Mouse (Mus musculus) left cerebral cortex, adult 8-10 months (tissue): Measurements from ENCODE around the gene Gprin1. TPM values are rescaled to one million over a fixed set of nuclear protein-coding genes. Genes with fewer than 3 reads are reported as not detected.

Experiments
- DNase-seq, 2 experiments: peaks; one replicate each; pipeline ENCODE4 v3.0.0; 2022; ENCODE audit warnings: low spot score in 2 of 2
- total RNA-seq, 4 experiments: library from RNA; stranded (reverse); gene quantifications; 2 replicates each; pipeline ENCODE4 v1.2.4; 2022

The Gprin1 gene
- total RNA-seq, 4 experiments from 2014 or later: 99.2 to 121 (median 105) TPM

- DNase-seq: peak; percentile 54 to 96
These were observed 10.6 kb upstream of the Gprin1 start for GRCm38 (mm10) chr13:54760164-54760795.

- DNase-seq: no peak
These were observed 9.8 kb upstream of the Gprin1 start for GRCm38 (mm10) chr13:54759496-54759895.

DNA sequence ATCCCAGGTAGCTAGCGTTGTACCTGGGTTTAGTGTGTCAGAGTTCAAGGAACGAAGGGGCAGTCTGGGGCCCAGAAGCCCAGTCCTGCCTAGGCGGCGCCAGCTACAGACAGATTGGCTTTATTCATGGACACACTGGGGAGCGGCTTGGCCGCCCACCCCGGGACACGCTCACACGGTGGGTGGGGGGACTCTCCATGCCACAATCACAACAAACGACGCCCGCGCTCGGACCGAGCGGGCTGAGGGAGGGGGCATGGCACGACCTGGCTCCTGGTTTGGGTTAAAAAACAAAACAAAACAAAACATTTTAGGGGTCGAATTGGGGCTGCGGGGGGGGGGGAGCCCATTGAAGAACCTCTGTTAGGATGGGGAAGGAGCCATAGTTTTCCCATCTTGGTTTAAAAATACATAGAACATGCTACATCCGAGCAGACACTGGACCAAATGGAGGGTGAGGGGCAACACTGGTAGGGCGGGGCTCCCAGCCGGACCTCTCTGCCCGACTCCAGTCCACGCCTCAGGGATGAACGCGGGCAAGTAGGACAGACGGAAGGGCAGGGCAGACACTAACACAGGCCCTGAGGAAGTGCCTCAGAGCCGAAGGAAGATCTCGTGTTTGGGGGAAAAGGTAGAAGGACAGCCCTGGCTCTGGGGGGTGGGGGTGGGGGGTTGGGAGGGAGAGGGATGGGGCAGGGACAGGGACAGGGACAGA lies 9.2 kb upstream of the Gprin1 start:
- DNase-seq: peak in 1 of 2 experiments; percentile 7

DNA sequence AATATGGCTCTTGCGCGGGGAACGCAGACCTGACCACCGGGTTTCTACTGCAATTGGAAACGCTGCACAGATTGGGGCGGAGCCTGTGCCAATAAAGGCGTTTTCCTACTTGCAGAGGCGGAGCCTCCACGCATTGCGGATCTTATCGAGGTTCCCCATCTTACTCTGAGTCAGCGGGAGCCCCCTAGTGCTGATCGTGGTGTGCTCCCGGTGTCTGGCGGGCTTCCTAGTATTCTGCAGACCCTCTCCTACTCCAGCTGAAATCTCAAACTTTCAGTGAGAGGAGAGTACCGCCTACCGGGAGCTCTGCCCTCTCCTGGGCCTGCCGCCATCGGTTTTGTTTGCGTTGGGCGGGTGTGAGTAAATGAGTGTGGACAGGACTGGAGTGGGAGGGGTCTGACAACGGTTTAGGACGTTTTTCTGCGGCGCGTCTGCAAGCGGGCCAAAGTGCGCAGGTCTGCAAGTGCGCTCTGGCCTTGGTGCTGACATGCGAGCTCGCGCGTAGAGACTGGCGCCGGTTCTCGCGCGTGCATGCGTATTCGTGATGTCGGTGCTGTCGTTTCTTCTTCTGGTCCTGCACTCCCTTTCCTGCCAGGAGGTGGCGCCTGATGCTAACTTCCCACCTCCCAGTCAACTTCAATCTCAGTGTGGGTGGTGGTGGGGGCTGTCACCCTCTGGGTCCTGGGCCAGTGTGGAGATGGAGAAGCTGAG lies 8.5 kb upstream of the Gprin1 start:
- DNase-seq: peak; percentile 77 to 91

DNA sequence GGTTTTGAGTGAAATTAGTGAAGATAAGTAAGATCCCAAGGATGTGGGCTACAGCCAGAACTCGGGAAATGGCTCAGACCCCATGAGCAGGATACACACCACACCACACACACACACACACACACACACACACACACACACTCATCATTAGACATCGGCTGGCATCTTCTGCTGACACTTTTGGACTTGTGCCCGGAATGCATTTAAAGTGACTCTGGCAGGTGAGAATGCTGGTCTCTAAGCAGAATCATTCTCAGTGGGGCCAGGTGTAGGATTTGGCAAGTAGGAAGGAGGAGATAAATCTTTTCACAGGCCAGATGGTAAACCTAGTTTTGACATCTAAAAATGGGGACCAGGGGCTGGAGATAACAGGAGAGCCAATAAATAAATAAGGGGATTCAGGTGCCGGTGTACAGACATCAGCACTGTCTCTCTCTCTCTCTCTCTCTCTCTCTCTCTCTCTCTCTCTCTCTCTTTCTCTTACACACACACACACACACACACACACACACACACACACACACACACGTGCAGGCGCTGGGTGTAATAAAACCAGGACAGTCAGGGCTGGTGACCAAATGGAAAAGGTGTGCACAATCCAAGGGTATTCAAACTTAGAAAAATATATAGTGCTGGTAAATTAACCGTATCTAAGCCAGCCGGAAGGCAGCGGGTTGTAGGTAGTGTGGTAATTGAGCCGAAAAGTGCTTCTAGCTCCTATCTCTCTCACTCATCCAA lies 7.6 kb upstream of the Gprin1 start:
- peak; percentile 19 to 62 for DNase-seq

DNA sequence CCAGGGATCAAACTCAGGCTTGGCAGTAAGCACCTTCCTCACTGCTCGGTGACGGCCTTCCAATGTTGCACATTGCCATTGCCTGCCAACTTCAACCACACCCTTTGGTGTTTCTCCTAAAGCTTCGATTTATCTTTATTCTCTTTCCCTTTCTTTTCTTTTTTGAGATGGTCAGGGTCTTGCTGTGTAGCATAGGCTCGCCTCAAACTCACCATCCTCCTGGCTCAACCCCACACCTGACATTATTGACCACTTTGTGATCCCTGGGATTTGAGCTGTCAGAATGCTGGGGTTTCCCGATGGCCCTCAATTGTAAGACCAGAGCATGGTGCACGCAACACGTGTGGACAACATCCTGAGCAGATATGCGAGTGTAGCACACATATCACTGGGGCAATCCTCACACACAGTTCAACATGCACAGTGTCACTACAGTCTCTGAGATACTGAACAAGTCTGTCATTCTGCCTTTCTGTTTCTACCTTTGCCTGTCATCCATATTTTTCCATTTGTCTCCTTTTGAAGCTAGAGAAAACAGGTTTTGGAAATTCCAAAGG lies 6.6 kb upstream of the Gprin1 start:
- DNase-seq: no peak

GRCm38 (mm10) chr13:54755201-54755830 lies 5.6 kb upstream of the Gprin1 start:
- peak in 1 of 2 experiments; percentile 24 for DNase-seq

- peak in 1 of 2 experiments; percentile 9 for DNase-seq
These were observed 4.8 kb upstream of the Gprin1 start for GRCm38 (mm10) chr13:54754169-54755080.

DNA sequence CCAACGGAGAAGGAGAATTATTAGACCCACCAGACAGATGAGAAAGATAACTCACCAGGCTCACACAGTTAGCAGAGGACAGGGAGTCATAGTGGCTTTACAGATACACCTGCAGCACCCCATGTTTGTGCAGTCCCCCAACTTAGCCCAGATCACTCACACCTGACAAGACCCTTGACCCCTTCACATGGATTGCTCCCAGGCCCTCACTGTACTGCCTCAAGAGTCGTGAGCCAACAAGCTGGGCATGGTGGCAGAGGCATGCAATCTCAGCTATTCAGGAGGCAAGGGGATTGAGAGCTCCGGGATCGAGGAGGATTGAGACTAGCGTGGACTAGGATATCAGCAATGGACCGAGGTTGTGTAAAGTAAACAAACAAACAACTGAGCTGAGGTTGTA lies 4.1 kb upstream of the Gprin1 start:
- DNase-seq: no peak

GRCm38 (mm10) chr13:54752656-54753055 lies 3.0 kb upstream of the Gprin1 start:
- DNase-seq: peak; percentile 53 to 95

DNA sequence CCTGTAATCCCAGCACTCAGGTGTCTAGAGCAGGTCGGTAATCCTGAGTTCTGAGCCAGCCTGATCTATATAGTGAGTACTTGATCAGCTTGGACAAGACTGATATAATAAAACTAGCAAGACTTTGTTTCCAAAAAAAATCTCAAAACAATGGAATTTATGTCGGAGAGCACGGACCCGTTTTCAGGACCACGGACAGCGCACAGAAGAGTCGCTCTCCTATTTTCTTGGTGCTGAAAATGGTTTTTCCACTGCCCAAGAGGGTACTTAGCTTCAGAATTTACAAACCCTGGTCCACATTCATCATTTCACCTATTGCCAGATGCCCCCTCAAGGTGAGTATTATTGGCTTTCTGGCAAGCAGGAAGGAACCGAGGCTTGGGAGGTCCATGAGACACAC lies 1.0 kb upstream of the Gprin1 start:
- no peak for DNase-seq

GRCm38 (mm10) chr13:54749061-54749863 lies 412 bp downstream of the Gprin1 start:
- no peak for DNase-seq

- no peak for DNase-seq
These were observed 983 bp downstream of the Gprin1 start for GRCm38 (mm10) chr13:54748721-54749060.

GRCm38 (mm10) chr13:54748190-54748589 lies 1.5 kb downstream of the Gprin1 start:
- DNase-seq: no peak

DNA sequence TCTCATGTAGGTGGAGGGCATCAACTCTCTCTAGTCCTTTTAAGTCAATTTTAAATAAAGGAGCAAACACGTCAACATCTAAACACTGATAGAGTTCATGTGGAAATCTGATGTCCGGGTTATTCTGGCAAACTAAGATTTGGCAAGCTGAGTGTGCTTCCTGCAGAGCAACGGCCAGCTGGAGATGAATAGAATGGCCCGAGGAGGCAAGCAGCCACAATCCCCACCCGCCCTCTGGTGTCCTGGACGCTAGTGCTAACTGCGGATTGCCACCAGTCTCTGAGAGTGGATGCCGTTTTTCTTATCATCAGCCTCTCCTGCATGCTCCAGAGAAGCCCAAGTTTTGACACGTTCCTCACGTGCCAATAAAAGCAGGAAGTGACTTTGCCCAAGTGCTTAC lies 2.8 kb downstream of the Gprin1 start:
- no peak for DNase-seq

DNA sequence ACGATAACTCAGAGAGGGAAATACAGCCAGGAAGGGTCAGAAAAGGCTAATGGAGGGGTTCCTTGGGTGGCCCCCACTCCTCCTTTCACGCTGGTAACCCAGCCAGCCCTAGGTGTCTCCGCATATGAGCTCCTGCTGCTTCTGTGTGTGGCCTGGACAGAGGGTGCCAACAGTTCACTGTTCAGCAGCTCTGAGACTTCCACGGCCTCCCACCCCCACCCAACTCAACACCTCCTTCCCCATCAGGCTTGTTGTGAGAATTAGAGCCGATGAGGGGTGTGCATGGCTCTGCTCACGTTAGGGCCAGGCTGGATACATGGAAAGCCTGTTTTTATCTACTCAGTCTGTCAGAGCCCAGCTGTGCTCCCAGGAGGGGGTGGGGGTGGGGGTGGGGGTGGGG lies 3.6 kb downstream of the Gprin1 start:
- DNase-seq: no peak

DNA sequence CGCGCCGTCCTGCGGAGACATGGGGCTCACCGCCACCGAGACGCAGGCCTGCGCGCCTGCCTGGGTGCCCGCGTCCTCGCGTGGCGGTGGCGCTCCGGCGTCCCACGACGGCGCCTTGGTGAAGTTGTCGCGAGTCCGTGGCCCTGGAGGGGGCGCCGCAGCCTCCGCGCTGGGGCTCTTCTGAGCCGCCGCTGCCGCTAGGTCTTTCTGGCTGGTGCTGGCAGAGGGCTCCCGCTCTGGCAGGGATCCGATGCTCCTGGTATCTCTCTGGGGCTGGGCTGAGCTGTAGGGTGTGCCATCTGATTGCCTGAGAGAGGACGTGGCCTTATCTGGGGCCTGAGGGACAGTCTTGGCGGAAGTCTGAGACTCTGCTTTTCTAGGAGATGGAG lies 11.5 kb downstream of the Gprin1 start:
- peak in 1 of 2 experiments; percentile 21 for DNase-seq

- DNase-seq: no peak
These were observed 12.0 kb downstream of the Gprin1 start for GRCm38 (mm10) chr13:54737488-54738212.
